Mouse (Mus musculus) stomach, postnatal 0 days (tissue): ENCODE data around the gene Cyp4f13. TPM values are rescaled to one million over a fixed set of nuclear protein-coding genes. Genes with fewer than 3 reads are reported as not detected.

Experiments
- ATAC-seq: fragments of 200-750 bp; cut with Nextera tagmentation; 2 replicates; pipeline ENCODE4 v1.8.0; 2017; ENCODE audit not compliant: low FRiP score, low TSS enrichment
- DNase-seq: peaks from one replicate; pipeline ENCODE4 v3.0.0-alpha.2; 2016; ENCODE audit warnings: low spot score
- H3K27ac ChIP-seq: fragments of 300-500 bp; sonication (generic); replicated peaks from 2 replicates; pipeline ENCODE4 v1.5.1; 2014; ENCODE audit warnings: mild to moderate bottlenecking, control low read depth
- H3K27me3 ChIP-seq: fragments of 300-500 bp; sonication (generic); 2 replicates; pipeline ENCODE4 v1.6.1; 2014; ENCODE audit warnings: low read length; ENCODE audit not compliant: control insufficient read depth, insufficient read depth
- H3K36me3 ChIP-seq: fragments of 300-500 bp; sonication (generic); 2 replicates; pipeline ENCODE4 v1.6.1; 2014; ENCODE audit warnings: low read length, mixed read lengths; ENCODE audit not compliant: control insufficient read depth, insufficient read depth
- H3K4me1 ChIP-seq: fragments of 300-500 bp; sonication (generic); replicated peaks from 2 replicates; pipeline ENCODE4 v1.6.1; 2014; ENCODE audit warnings: antibody characterized with exemption; ENCODE audit not compliant: control insufficient read depth, insufficient read depth
- H3K4me2 ChIP-seq: fragments of 300-500 bp; sonication (generic); replicated peaks from 2 replicates; pipeline ENCODE4 v1.6.1; 2014; ENCODE audit warnings: low read depth, mild to moderate bottlenecking, control low read depth, moderate library complexity
- H3K4me3 ChIP-seq: fragments of 300-500 bp; sonication (generic); 2 replicates; pipeline ENCODE4 v1.5.1; 2014; ENCODE audit warnings: low read depth, low read length, control low read depth
- H3K9ac ChIP-seq: fragments of 300-500 bp; sonication (generic); 2 replicates; pipeline ENCODE4 v1.6.1; 2014; ENCODE audit warnings: mild to moderate bottlenecking, low read length, control low read depth, mixed read lengths
- H3K9me3 ChIP-seq: fragments of 300-500 bp; sonication (generic); 2 replicates; pipeline ENCODE4 v1.6.1; 2016; ENCODE audit warnings: low read length; ENCODE audit not compliant: control insufficient read depth
- CTCF ChIP-seq: IDR thresholded peaks from 2 replicates; pipeline ENCODE4 v1.5.1; 2016; ENCODE audit warnings: antibody characterized with exemption, low read depth, mild to moderate bottlenecking, moderate library complexity
- EP300 ChIP-seq: optimal IDR thresholded peaks from 2 replicates; pipeline ENCODE3; 2016; ENCODE audit warnings: antibody characterized with exemption
- WGBS: fragments of 180-500 bp; shearing (Covaris S2); extraction: QIAGEN DNeasy Blood & Tissue Kit; methylation state at CpG from one replicate; pipeline ENCODE4 v1.1.7; 2014; 5-methylcytosine and 5-hydroxymethylcytosine counted together
- polyA plus RNA-seq: library from polyadenylated mRNA; unstranded; fragments of >200 nt; fragmentation: Nextera tagmentation; extraction: Ambion mirVana; gene quantifications from 2 replicates; pipeline ENCODE4 v1.2.1, GENCODE M21; 2015

Gene Cyp4f13
- 15.5 and 19.2 TPM in 2 replicates for polyA plus RNA-seq

- Histone ChIP-seq H3K4me2 (peak within 1 kb of the TSS; percentile 93), H3K9me3 (no peaks in the 10 kb centered on the region), H3K27ac (peak within 1 kb of the TSS; percentile 89), H3K4me1 (peaks cover 4% of the 10 kb centered on the region), H3K4me3 (peak within 1 kb of the TSS; percentile 73), H3K27me3 (no peaks in the 10 kb centered on the region), H3K36me3 (peaks cover 2% of the 10 kb centered on the region; the same call in 1 of the 2 replicates), H3K9ac (peak within 1 kb of the TSS; percentile 82)
- 4% methylated on average over 12 of the region's 12 CpGs for WGBS
- TF ChIP-seq CTCF (no peak), EP300 (no peak)
- DNase-seq (peak; percentile 99), ATAC-seq (peak; percentile 98)
These were observed at the start of gene Cyp4f13 for GRCm38 (mm10) chr17:32947215-32947914. Gene Cyp4f13, minus strand, starts transcription at chr17:32947402.

GRCm38 (mm10) chr17:32992699-32993474, 45.7 kb upstream of the Cyp4f13 start, which contains the start of gene Zfp952:
Gene Zfp952, plus strand, starts transcription at chr17:32993129.
- Histone ChIP-seq H3K9ac (peak within 1 kb of the TSS; percentile 66), H3K4me2 (peak within 1 kb of the TSS; percentile 66), H3K9me3 (no peaks in the 10 kb centered on the region), H3K4me3 (peak within 1 kb of the TSS; percentile 61), H3K36me3 (peaks cover 2% of the 10 kb centered on the region; the same call in 1 of the 2 replicates), H3K27me3 (no peaks in the 10 kb centered on the region), H3K27ac (peak within 1 kb of the TSS; percentile 49), H3K4me1 (peaks cover 6% of the 10 kb centered on the region; the same call in 1 of the 2 replicates)
- WGBS, result 1% methylated on average over 21 of the region's 21 CpGs
- ATAC-seq (peak; percentile 98), DNase-seq (peak; percentile 83)
- peak; percentile 35 for TF ChIP-seq EP300
- TF ChIP-seq CTCF, result no peak

DNA sequence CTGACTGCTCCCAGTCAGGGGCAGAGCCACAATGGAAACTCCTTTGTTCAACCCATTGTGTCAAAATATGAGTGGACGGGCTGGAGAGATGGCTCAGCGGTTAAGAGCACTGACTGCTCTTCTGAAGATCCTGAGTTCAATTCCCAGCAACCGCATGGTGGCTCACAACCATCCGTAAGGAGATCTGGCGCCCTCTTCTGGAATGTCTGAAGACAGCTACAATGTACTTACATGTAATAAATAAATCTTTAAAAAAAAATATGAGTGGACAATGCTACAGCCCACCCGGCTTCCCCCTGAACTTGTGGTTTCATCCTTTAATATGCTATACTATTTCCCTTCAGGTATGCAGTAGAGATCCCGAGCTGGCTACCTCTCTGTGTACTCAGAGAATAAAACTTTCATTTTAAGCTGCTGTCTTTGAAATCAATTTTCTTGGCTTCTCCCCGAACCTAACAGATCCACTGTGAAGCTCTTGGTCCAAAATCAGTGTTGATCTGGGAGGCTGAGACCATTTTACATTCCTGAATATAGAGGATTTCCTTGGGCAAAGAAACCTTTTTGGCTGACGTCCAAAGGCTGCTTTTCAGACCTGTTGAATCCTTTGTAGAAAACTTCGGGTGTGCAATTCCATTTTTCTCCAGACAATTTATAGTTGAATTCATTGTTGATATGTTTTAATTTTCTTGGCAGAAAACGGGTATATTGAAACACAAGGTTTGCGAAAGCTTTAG, 44.9 kb upstream of the Cyp4f13 start:
- H3K27me3 ChIP-seq, result no peaks in the 10 kb centered on the region
- WGBS, result 62% methylated on average over 12 of the region's 12 CpGs
- H3K9me3 ChIP-seq, result no peaks in the 10 kb centered on the region
- no peak for DNase-seq
- peaks cover 6% of the 10 kb centered on the region; the same call in 1 of the 2 replicates for H3K4me1 ChIP-seq
- peak; percentile 59 for TF ChIP-seq CTCF
- no peak for TF ChIP-seq EP300
- peak overlapping the region; percentile 66 for H3K4me2 ChIP-seq
- H3K36me3 ChIP-seq, result peaks cover 2% of the 10 kb centered on the region; the same call in 1 of the 2 replicates
- ATAC-seq, result no peak
- peak overlapping the region; percentile 66 for H3K9ac ChIP-seq
- no peak overlapping the region for H3K27ac ChIP-seq
- H3K4me3 ChIP-seq, result peak overlapping the region; percentile 61; the same call in 1 of the 2 replicates

DNA sequence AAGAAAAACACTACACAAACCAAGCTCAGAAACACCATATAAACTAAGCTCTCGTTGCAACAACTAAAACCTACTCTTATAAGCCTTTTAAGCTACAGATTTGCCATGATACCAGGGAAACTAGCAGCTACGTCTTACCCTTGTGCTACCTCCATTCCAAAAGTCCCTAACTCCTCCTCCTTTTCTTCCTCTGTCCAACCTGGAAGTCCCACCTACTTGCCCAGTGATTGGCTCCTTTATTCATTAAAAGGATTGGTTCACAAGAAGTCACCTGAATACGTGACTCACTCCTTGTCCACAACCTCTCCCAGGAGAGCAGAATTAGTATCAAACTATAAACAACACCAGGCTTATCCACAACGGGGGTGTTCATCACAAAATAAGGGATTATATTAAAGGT, 39.1 kb upstream of the Cyp4f13 start:
- no peak overlapping the region for H3K4me3 ChIP-seq
- TF ChIP-seq CTCF, result no peak
- no peak for TF ChIP-seq EP300
- no peaks in the 10 kb centered on the region for H3K27me3 ChIP-seq
- no peak overlapping the region for H3K4me2 ChIP-seq
- no peaks in the 10 kb centered on the region for H3K9me3 ChIP-seq
- H3K9ac ChIP-seq, result no peak overlapping the region
- no peak for ATAC-seq
- no peak overlapping the region for H3K27ac ChIP-seq
- H3K4me1 ChIP-seq, result no peaks in the 10 kb centered on the region
- no peak for DNase-seq
- no peaks in the 10 kb centered on the region for H3K36me3 ChIP-seq
- 76% methylated on average over 4 of the region's 4 CpGs for WGBS

GRCm38 (mm10) chr17:32981361-32981760, 34.2 kb upstream of the Cyp4f13 start:
- H3K4me2 ChIP-seq, result no peak overlapping the region
- TF ChIP-seq EP300, result no peak
- TF ChIP-seq CTCF, result no peak
- DNase-seq, result no peak
- no peak for ATAC-seq
- no peaks in the 10 kb centered on the region for H3K9me3 ChIP-seq
- no peak overlapping the region for H3K9ac ChIP-seq
- no peaks in the 10 kb centered on the region for H3K4me1 ChIP-seq
- H3K36me3 ChIP-seq, result peaks cover 21% of the 10 kb centered on the region
- 63% methylated on average over 4 of the region's 4 CpGs for WGBS
- no peak overlapping the region for H3K27ac ChIP-seq
- no peaks in the 10 kb centered on the region for H3K27me3 ChIP-seq
- H3K4me3 ChIP-seq, result no peak overlapping the region
